Mouse (Mus musculus) megakaryocyte, embryonic 14.5 days (primary cell): ENCODE results near the gene Chd9. TPM values are rescaled to one million over a fixed set of nuclear protein-coding genes. Genes with fewer than 3 reads are reported as not detected.

Experiments used
- H3K27me3 ChIP-seq: replicated peaks from 2 replicates; pipeline ENCODE3; 2012; ENCODE audit warnings: inconsistent platforms
- H3K36me3 ChIP-seq: replicated peaks from 2 replicates; pipeline ENCODE3; 2012; ENCODE audit warnings: low read length, inconsistent platforms, mixed read lengths
- H3K4me1 ChIP-seq: 2 replicates; pipeline ENCODE4 v1.6.1; 2012; ENCODE audit warnings: inconsistent platforms
- H3K4me3 ChIP-seq: replicated peaks from 2 replicates; pipeline ENCODE3; 2012; ENCODE audit warnings: moderate library complexity, mild to moderate bottlenecking, inconsistent platforms
- H3K9me3 ChIP-seq: 2 replicates; pipeline ENCODE4 v1.6.1; 2012; ENCODE audit warnings: inconsistent platforms
- FLI1 ChIP-seq: IDR thresholded peaks from 2 replicates; pipeline ENCODE4 v1.6.1; 2012; ENCODE audit warnings: low read length, inconsistent platforms, mixed read lengths
- GATA1 ChIP-seq: IDR thresholded peaks from 3 replicates; pipeline ENCODE4 v1.6.1; 2012; ENCODE audit warnings: mixed read lengths, low read length, inconsistent platforms, borderline replicate concordance
- polyA plus RNA-seq: library from polyadenylated mRNA; stranded (reverse); fragments of >175 nt; gene quantifications from 2 replicates; pipeline ENCODE4 v1.2.3, GENCODE M21; 2012; ENCODE audit warnings: low replicate concordance; ENCODE audit not compliant: insufficient read depth

Chd9 gene
- polyA plus RNA-seq, 1 experiment: 0.65 TPM

- TF ChIP-seq FLI1 (no peak), GATA1 (no peak)
- no peaks in the 10 kb centered on the region for H3K36me3 ChIP-seq
- H3K9me3 ChIP-seq: no peaks in the 10 kb centered on the region
- peaks cover 7% of the 10 kb centered on the region for H3K27me3 ChIP-seq
- peaks cover 36% of the 10 kb centered on the region for H3K4me1 ChIP-seq
- H3K4me3 ChIP-seq: no peak overlapping the region
Measured at GRCm38 (mm10) chr8:90820321-90820696, 7.8 kb upstream of the Chd9 start.

DNA sequence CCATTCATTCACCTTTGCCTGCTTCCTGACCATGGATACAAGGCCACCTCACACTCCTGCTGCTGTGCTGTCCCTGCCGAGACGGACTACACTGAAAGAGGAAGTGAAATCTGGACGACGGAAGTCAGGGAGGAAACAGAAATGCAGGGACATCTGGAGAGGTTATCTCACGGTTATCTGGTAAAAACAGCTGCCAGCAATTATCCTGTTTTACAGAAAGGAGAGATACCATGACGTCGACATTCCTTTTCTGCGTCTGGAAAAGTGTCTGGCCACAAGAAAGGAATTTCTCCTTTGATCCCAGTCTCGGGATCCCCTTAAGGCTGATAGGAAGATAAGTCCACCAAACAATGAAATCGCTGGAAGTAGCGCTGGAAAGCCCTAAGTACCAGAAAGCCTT lies 5.7 kb upstream of the Chd9 start:
- Histone ChIP-seq H3K4me1 (peaks cover 43% of the 10 kb centered on the region), H3K27me3 (peaks cover 3% of the 10 kb centered on the region), H3K36me3 (no peaks in the 10 kb centered on the region), H3K4me3 (no peak overlapping the region), H3K9me3 (no peaks in the 10 kb centered on the region)
- TF ChIP-seq FLI1 (no peak), GATA1 (no peak)

DNA sequence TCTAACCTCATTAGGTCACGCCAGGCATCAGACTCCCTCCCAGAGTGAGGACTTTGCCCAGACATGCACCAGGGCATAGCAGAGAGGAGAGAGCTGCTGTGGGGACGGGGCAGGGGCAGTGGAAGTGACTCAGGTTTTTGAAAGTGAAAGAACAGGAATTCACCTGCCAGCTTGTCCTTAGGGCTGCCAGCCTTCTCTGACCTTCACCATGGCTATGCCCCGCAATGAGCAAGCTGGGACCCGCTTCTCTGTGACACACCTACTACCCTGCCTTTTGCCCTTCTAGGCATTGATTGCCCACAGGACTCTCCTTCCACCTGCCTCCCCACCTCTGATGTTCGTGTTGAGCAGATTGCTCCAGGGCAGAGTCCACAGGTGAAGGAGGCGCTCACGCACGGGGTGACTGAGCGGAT lies 2.7 kb upstream of the Chd9 start:
- peak overlapping the region; percentile 46 for H3K4me3 ChIP-seq
- no peaks in the 10 kb centered on the region for H3K9me3 ChIP-seq
- no peaks in the 10 kb centered on the region for H3K27me3 ChIP-seq
- TF ChIP-seq FLI1 (no peak), GATA1 (no peak)
- no peaks in the 10 kb centered on the region for H3K36me3 ChIP-seq
- H3K4me1 ChIP-seq: peaks cover 52% of the 10 kb centered on the region

DNA sequence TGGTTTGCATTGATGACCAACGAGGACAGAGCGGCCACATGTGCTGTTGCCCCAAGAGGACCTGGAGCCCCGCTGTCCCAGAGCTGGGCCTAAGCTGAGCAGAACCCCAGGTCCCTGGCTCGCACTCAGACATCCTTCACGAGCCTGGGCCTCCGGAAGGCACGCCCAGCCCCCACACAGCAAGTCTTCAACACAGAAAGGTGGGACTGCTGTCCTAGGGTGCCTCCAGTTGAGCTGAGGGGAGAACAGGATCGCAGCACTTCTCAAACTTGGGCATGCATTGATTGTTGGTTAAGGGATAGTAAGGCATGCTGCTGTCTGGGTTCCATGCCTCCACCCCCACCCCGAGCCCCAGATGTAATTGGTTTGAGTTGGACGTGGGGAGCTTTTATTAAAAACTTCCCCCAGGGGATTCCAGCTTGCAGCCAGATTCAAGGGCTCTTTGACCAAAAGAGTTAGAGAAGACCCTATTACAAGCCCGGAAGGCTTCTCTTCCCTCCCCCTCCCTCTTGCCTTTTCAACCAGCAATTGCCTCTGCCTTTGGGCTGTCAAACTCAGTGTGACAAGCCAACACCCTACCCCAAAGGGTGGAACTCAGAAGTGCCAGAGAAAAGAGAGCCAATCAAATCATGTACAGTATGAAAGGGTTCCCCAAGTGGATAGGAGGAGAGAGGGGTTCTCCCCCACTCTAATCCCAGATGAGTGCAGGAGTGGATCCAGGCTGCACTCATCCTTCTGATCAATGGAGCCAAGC lies 1.0 kb downstream of the Chd9 start:
- peak overlapping the region; percentile 95 for H3K4me3 ChIP-seq
- no peaks in the 10 kb centered on the region for H3K27me3 ChIP-seq
- TF ChIP-seq FLI1: no peak
- TF ChIP-seq GATA1: no peak
- peaks cover 44% of the 10 kb centered on the region for H3K4me1 ChIP-seq
- no peaks in the 10 kb centered on the region for H3K9me3 ChIP-seq
- H3K36me3 ChIP-seq: no peaks in the 10 kb centered on the region

DNA sequence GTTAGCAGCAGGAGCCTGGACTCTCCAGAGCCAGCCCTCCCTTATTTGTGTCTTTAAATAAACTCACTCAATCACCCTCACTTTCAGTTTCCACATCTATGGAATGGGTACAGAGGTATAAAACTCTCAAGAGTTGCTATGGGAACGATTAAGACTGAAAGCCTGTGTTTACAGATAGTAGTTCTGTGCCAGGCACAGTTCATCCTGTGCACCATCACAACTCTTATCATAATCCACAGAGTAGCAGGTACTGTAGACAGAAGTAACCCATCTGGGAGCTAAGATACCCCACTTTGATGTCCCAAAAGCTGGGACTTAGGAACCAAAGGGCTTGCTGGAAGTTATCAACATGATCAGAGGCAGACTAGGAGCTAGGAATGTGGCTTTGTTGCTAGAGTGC lies 1.7 kb downstream of the Chd9 start:
- Histone ChIP-seq H3K27me3 (no peaks in the 10 kb centered on the region), H3K4me1 (peaks cover 46% of the 10 kb centered on the region), H3K36me3 (no peaks in the 10 kb centered on the region), H3K9me3 (no peaks in the 10 kb centered on the region), H3K4me3 (no peak overlapping the region)
- TF ChIP-seq GATA1 (no peak), FLI1 (no peak)

DNA sequence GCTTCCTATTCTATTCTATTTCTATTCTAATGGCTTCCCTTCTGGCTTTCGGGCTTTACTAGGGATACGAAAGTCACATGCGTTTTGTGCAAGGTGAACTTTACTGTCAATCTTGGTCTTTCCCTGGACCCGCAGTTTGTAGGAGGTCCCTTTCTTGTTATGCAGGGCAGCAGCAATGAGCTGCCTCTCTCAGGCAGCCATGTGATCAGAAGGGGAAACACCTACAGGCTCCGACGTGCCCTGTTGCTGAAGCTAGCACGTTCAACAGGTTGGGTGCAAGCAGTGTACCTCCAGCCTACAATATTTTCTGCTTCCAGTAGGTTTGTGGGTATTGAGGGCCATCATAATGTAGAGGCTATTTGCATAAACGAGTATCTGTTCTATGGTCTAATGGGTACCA lies 2.8 kb downstream of the Chd9 start:
- Histone ChIP-seq H3K4me1 (peaks cover 37% of the 10 kb centered on the region), H3K36me3 (no peaks in the 10 kb centered on the region), H3K27me3 (no peaks in the 10 kb centered on the region), H3K9me3 (no peaks in the 10 kb centered on the region), H3K4me3 (no peak overlapping the region)
- TF ChIP-seq FLI1 (no peak), GATA1 (no peak)

DNA sequence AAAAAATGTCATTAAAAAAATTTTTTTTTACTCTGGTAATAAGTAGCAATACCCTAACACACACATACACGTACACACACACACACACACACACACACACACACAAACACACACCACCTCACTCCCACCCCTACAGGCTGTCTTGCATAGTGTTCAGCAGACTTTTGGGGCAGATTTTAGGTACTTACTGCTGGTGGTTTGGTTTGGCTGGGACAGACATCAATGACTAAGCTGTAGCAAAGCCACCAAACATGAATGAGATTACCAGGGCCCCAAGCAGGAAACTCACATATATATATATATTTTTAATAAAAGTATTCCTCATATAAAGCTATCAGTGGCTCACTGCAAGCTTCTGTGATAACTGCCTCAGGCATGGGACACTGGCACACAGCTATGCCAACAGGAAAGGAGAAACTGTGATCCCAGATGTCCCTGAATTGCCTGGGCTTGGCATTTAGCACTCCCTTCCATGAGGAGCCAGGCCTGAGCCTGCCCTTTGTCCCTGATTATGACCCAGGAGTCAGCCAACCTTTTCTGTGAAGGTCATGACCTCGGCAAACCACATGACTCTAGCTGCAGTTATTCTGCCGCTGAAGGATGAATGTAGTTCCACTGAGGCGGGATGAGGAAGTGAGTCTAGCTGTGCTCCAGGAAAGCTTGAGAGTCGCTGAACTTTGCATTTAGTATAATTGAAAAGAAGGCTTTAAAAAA lies 4.6 kb downstream of the Chd9 start:
- TF ChIP-seq GATA1: no peak
- TF ChIP-seq FLI1: no peak
- H3K36me3 ChIP-seq: no peaks in the 10 kb centered on the region
- no peaks in the 10 kb centered on the region for H3K9me3 ChIP-seq
- H3K4me1 ChIP-seq: peaks cover 37% of the 10 kb centered on the region
- no peaks in the 10 kb centered on the region for H3K27me3 ChIP-seq
- H3K4me3 ChIP-seq: peak overlapping the region; percentile 28

GRCm38 (mm10) chr8:90833628-90834320 lies 5.6 kb downstream of the Chd9 start:
- H3K4me3 ChIP-seq: peak overlapping the region; percentile 30
- H3K9me3 ChIP-seq: no peaks in the 10 kb centered on the region
- H3K4me1 ChIP-seq: peaks cover 28% of the 10 kb centered on the region
- H3K36me3 ChIP-seq: no peaks in the 10 kb centered on the region
- H3K27me3 ChIP-seq: no peaks in the 10 kb centered on the region
- TF ChIP-seq FLI1 (no peak), GATA1 (no peak)

- TF ChIP-seq GATA1 (no peak), FLI1 (no peak)
- no peaks in the 10 kb centered on the region for H3K36me3 ChIP-seq
- H3K9me3 ChIP-seq: no peaks in the 10 kb centered on the region
- H3K4me3 ChIP-seq: peak overlapping the region; percentile 30
- no peaks in the 10 kb centered on the region for H3K27me3 ChIP-seq
- peaks cover 23% of the 10 kb centered on the region for H3K4me1 ChIP-seq
Measured at GRCm38 (mm10) chr8:90834321-90834672, 6.1 kb downstream of the Chd9 start.

GRCm38 (mm10) chr8:90837440-90837839 lies 9.3 kb downstream of the Chd9 start:
- Histone ChIP-seq H3K9me3 (no peaks in the 10 kb centered on the region), H3K27me3 (no peaks in the 10 kb centered on the region), H3K4me1 (peaks cover 11% of the 10 kb centered on the region), H3K4me3 (no peak overlapping the region), H3K36me3 (no peaks in the 10 kb centered on the region)
- TF ChIP-seq GATA1 (no peak), FLI1 (no peak)
